Mouse (Mus musculus) ovary, postnatal 14 days (tissue): ENCODE measurements around the gene Clvs2.

ENCODE experiments used
- DNase-seq: peaks from one replicate; pipeline ENCODE4 v3.0.0; 2022; ENCODE audit warnings: low spot score

Clvs2 gene

DNA sequence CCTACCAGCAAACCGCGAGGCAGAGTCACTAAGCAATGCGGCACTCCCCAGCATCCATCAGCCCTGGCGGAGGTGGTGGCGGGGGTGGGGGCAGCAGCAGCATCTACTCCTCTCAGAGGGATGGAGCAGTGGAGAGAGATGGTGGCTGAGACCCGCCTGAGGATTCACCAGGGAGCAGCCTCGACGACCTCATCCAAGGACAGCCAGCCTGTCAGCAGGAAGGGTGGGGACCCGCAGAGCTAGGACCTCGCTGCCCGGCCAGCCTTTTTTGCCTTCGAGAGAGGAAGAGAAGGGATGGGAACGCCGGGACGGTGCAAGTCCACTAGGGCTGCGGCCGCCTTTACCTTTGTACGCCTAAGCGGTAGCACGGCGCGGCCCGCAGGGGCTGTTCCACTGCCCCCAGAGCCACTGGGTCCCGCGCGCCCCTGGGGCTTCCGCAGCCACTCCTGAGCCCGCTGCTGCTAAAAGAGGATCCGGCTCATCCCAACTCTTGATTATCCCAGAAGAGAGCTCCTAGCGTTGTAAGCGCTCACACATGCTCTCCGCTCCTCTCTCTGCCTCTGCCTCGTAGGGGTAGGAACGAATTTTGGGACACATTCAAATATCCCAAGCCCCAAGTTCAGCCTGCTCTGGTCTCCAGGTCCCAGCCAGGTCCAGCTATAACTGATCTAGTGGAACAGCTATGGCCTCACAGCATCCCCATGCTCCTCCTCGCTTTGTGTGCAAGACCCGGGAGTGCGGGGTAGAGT lies at the start of gene Clvs2:
Gene Clvs2 (minus strand): TSS at position 639 of the 749 bp plus-strand sequence.
- peak; percentile 4 for DNase-seq

DNA sequence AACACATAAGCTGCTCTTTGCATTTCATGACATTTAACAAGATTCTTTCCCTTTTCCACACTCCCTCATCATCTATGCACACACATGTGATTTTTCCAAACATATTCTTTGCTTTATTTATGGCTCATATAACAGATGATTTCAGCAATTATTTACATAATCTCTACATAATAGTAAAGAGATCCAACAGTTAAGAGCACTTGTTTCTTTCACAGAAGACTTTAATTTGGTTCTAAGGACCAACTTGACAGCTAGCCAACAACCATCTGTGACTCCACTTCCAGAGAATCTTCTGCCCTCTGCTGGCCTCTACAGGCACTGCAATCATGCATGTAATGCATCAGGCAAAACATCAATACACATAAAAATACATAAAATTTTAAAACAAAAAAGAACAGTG lies 28.6 kb upstream of the Clvs2 start:
- peak; percentile 75 for DNase-seq

DNA sequence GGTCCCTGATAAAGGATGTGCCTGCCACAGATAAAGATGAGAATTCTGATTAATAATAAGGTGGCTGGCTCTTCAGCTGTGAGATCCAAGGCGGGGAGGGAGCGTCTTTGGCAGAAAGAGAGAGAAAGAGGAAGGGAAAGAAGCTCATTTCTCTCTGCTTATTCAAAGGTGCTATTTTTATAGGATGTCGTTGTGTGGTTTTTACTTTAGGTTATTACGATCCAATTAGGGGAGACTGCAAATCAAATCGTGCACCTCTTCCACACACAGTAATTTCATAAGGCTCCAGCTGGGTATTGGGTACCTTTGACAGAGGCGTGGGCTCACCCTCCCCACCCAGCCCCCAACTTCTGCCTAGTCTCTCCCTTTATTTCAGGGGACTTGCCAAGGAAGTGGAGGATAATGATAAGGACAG lies 985 bp downstream of the Clvs2 start:
- DNase-seq, result no peak

GRCm38 (mm10) chr10:33622700-33623099 lies 1.9 kb downstream of the Clvs2 start:
- no peak for DNase-seq

GRCm38 (mm10) chr10:33616207-33616606 lies 8.4 kb downstream of the Clvs2 start:
- DNase-seq, result no peak

GRCm38 (mm10) chr10:33613197-33613596 lies 11.4 kb downstream of the Clvs2 start:
- no peak for DNase-seq

- no peak for DNase-seq
Measured at GRCm38 (mm10) chr10:33592732-33593131, 31.8 kb downstream of the Clvs2 start.

- no peak for DNase-seq
Measured at GRCm38 (mm10) chr10:33588800-33589199, 35.8 kb downstream of the Clvs2 start.

DNA sequence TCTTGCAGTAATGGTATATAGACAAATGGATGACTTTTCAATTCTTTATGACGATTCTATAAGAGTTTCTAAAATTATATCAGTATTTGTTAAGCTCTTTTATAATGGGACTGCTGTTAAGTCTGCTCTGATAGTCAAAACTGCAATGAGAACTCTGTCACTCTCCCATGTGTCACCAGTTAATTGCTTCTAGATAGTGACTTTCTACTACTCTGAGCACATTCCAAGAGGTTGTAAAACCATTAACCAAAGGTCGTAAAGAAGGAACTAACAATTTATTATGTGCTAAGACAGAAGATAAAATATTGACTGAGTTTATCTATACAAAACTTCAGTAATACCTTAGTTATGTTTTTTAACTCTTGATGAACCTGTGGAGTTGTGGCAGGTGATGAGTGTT lies 37.5 kb downstream of the Clvs2 start:
- DNase-seq, result no peak

- no peak for DNase-seq
Measured at GRCm38 (mm10) chr10:33558081-33558480, 66.5 kb downstream of the Clvs2 start.

GRCm38 (mm10) chr10:33540331-33540730 lies 84.2 kb downstream of the Clvs2 start:
- DNase-seq, result no peak
